Mouse (Mus musculus) erythroblast, embryonic 14.5 days (primary cell): ENCODE data around the gene Mustn1. TPM values are rescaled to one million over a fixed set of nuclear protein-coding genes. Genes with fewer than 3 reads are reported as not detected.
A peak's percentile ranks its signal among the peaks of the same experiment; 100 is the strongest.

Source experiments
- H3K27me3 ChIP-seq: 2 replicates; pipeline ENCODE4 v1.6.1; 2012; ENCODE audit warnings: inconsistent platforms; ENCODE audit not compliant: control insufficient read depth
- H3K36me3 ChIP-seq: 2 replicates; pipeline ENCODE4 v1.6.1; 2012; ENCODE audit warnings: mild to moderate bottlenecking, inconsistent platforms; ENCODE audit not compliant: control insufficient read depth
- H3K4me1 ChIP-seq: 2 replicates; pipeline ENCODE4 v1.6.1; 2012; ENCODE audit warnings: inconsistent platforms; ENCODE audit not compliant: control insufficient read depth
- H3K4me3 ChIP-seq: replicated peaks from 2 replicates; pipeline ENCODE3; 2012; ENCODE audit warnings: moderate library complexity, mild to moderate bottlenecking, inconsistent platforms
- H3K9me3 ChIP-seq: 2 replicates; pipeline ENCODE4 v1.6.1; 2012; ENCODE audit warnings: low read length, inconsistent platforms, mixed read lengths; ENCODE audit not compliant: control insufficient read depth
- GATA1 ChIP-seq: IDR thresholded peaks from 2 replicates; pipeline ENCODE4 v1.6.1; 2012; ENCODE audit warnings: low read length, inconsistent platforms, mixed read lengths
- TAL1 ChIP-seq: IDR thresholded peaks from 3 replicates; pipeline ENCODE4 v1.6.1; 2012; ENCODE audit warnings: low read length, inconsistent platforms, mixed read lengths
- polyA plus RNA-seq: library from polyadenylated mRNA; stranded (reverse); fragments of >175 nt; gene quantifications from 2 replicates; pipeline ENCODE4 v1.2.3, GENCODE M21; 2012

Gene Mustn1
- polyA plus RNA-seq, 1 experiment = 0.03 TPM

- H3K4me1 ChIP-seq = peaks cover 15% of the 10 kb centered on the region
- H3K27me3 ChIP-seq = no peaks in the 10 kb centered on the region
- H3K9me3 ChIP-seq = no peaks in the 10 kb centered on the region
- TF ChIP-seq GATA1 (no peak), TAL1 (no peak)
- H3K36me3 ChIP-seq = peaks cover 49% of the 10 kb centered on the region
- no peak overlapping the region for H3K4me3 ChIP-seq
These were observed 3.0 kb upstream of the Mustn1 start for GRCm38 (mm10) chr14:30875955-30876354.

GRCm38 (mm10) chr14:30876451-30876850 lies 2.5 kb upstream of the Mustn1 start:
- Histone ChIP-seq H3K36me3 (peaks cover 44% of the 10 kb centered on the region), H3K4me3 (no peak overlapping the region), H3K4me1 (peaks cover 15% of the 10 kb centered on the region), H3K27me3 (no peaks in the 10 kb centered on the region), H3K9me3 (no peaks in the 10 kb centered on the region)
- TF ChIP-seq TAL1 (no peak), GATA1 (no peak)

- H3K36me3 ChIP-seq = peaks cover 38% of the 10 kb centered on the region
- peaks cover 15% of the 10 kb centered on the region for H3K4me1 ChIP-seq
- no peaks in the 10 kb centered on the region for H3K27me3 ChIP-seq
- TF ChIP-seq TAL1 (no peak), GATA1 (no peak)
- H3K4me3 ChIP-seq = no peak overlapping the region
- H3K9me3 ChIP-seq = no peaks in the 10 kb centered on the region
These were observed 1.2 kb upstream of the Mustn1 start for GRCm38 (mm10) chr14:30877827-30878226.

GRCm38 (mm10) chr14:30879794-30880193 lies 794 bp downstream of the Mustn1 start:
- Histone ChIP-seq H3K4me3 (no peak overlapping the region), H3K27me3 (no peaks in the 10 kb centered on the region), H3K4me1 (peaks cover 11% of the 10 kb centered on the region), H3K9me3 (no peaks in the 10 kb centered on the region), H3K36me3 (peaks cover 20% of the 10 kb centered on the region)
- TF ChIP-seq TAL1 (no peak), GATA1 (no peak)

GRCm38 (mm10) chr14:30880251-30880650 lies 1.3 kb downstream of the Mustn1 start:
- Histone ChIP-seq H3K4me3 (no peak overlapping the region), H3K9me3 (no peaks in the 10 kb centered on the region), H3K36me3 (peaks cover 18% of the 10 kb centered on the region), H3K4me1 (peaks cover 8% of the 10 kb centered on the region), H3K27me3 (no peaks in the 10 kb centered on the region)
- TF ChIP-seq TAL1 = no peak
- no peak for TF ChIP-seq GATA1

GRCm38 (mm10) chr14:30880811-30881717 lies 2.1 kb downstream of the Mustn1 start:
- Histone ChIP-seq H3K9me3 (no peaks in the 10 kb centered on the region), H3K4me1 (no peaks in the 10 kb centered on the region; the same call in 1 of the 2 replicates), H3K4me3 (no peak overlapping the region), H3K36me3 (peaks cover 10% of the 10 kb centered on the region), H3K27me3 (no peaks in the 10 kb centered on the region)
- TF ChIP-seq TAL1 = no peak
- no peak for TF ChIP-seq GATA1

GRCm38 (mm10) chr14:30881718-30882108 lies 2.7 kb downstream of the Mustn1 start:
- Histone ChIP-seq H3K9me3 (no peaks in the 10 kb centered on the region), H3K27me3 (no peaks in the 10 kb centered on the region), H3K4me1 (no peaks in the 10 kb centered on the region), H3K36me3 (peaks cover 4% of the 10 kb centered on the region), H3K4me3 (no peak overlapping the region)
- TF ChIP-seq GATA1 (no peak), TAL1 (no peak)

GRCm38 (mm10) chr14:30885298-30885697 lies 6.3 kb downstream of the Mustn1 start:
- Histone ChIP-seq H3K4me1 (no peaks in the 10 kb centered on the region; the same call in 1 of the 2 replicates), H3K4me3 (no peak overlapping the region), H3K27me3 (no peaks in the 10 kb centered on the region), H3K36me3 (peaks cover 1% of the 10 kb centered on the region; the same call in 1 of the 2 replicates), H3K9me3 (no peaks in the 10 kb centered on the region)
- TF ChIP-seq GATA1 (no peak), TAL1 (no peak)

- Histone ChIP-seq H3K36me3 (peaks cover 2% of the 10 kb centered on the region; the same call in 1 of the 2 replicates), H3K9me3 (no peaks in the 10 kb centered on the region), H3K4me1 (no peaks in the 10 kb centered on the region; the same call in 1 of the 2 replicates), H3K27me3 (no peaks in the 10 kb centered on the region), H3K4me3 (peak within 1 kb of the TSS; percentile 23)
- no peak for TF ChIP-seq GATA1
- TF ChIP-seq TAL1 = no peak
These were observed 7.2 kb downstream of the Mustn1 start, which contains the start of gene Itih4 for GRCm38 (mm10) chr14:30886204-30886603. Itih4 (plus strand) TSS chr14:30886476.
